Mouse (Mus musculus) lung, postnatal 0 days (tissue): Measurements from ENCODE around the gene Elmo1.

ENCODE experiments used
- CTCF ChIP-seq: IDR thresholded peaks from 2 replicates; pipeline ENCODE4 v1.5.1; 2016; ENCODE audit warnings: antibody characterized with exemption, mild to moderate bottlenecking
- EP300 ChIP-seq: IDR thresholded peaks from 2 replicates; pipeline ENCODE4 v1.6.1; 2016; ENCODE audit warnings: antibody characterized with exemption, mild to moderate bottlenecking, control low read depth

DNA sequence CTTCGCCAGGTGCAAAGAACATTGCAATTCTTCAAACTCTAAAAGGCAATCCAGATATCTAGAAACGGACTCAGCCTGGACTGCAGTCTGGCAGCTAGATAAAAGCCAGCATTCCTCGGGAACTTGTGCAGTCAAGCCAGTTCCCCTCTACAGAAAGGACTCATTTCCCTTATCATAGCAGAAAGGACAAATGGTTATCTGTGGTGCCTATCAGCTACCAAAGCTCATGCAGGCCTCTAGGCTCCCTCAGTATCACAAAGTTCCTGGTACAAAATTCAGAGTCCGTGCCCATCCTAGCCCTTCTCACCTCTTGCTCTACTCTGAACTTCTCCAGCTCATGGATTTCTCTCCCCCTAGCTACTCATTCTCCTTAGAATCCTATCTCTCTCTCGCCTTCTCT is 542.1 kb downstream of the Elmo1 start:
- no peak for TF ChIP-seq CTCF
- no peak for TF ChIP-seq EP300
